Mouse (Mus musculus) embryonic facial prominence, embryonic 14.5 days (tissue): ENCODE results near the gene Gch1. TPM values are rescaled to one million over a fixed set of nuclear protein-coding genes. Genes with fewer than 3 reads are reported as not detected.

Source experiments
- ATAC-seq: fragments of 200-750 bp; cut with Nextera tagmentation; 2 replicates; pipeline ENCODE4 v1.8.0; 2017; ENCODE audit warnings: low read depth, moderate number of reproducible peaks, moderate TSS enrichment
- DNase-seq: peaks from one replicate; pipeline ENCODE4 v3.0.0-alpha.2; 2015; ENCODE audit warnings: low spot score
- H3K27ac ChIP-seq: fragments of 300-500 bp; sonication (generic); replicated peaks from 2 replicates; pipeline ENCODE4 v1.5.1; 2014; ENCODE audit warnings: low read depth, mild to moderate bottlenecking, low read length, moderate library complexity
- H3K27me3 ChIP-seq: fragments of 300-500 bp; sonication (generic); replicated peaks from 2 replicates; pipeline ENCODE4 v1.6.1; 2014; ENCODE audit warnings: low read length; ENCODE audit not compliant: control insufficient read depth, insufficient read depth
- H3K36me3 ChIP-seq: fragments of 300-500 bp; sonication (generic); 2 replicates; pipeline ENCODE4 v1.6.1; 2014; ENCODE audit warnings: low read length, mixed read lengths; ENCODE audit not compliant: control insufficient read depth, insufficient read depth
- H3K4me1 ChIP-seq: fragments of 300-500 bp; sonication (generic); 2 replicates; pipeline ENCODE4 v1.6.1; 2014; ENCODE audit warnings: antibody characterized with exemption, low read length; ENCODE audit not compliant: control insufficient read depth, insufficient read depth
- H3K4me2 ChIP-seq: fragments of 300-500 bp; sonication (generic); 2 replicates; pipeline ENCODE4 v1.6.1; 2014; ENCODE audit warnings: low read depth, mild to moderate bottlenecking, low read length, moderate library complexity, mixed read lengths
- H3K4me3 ChIP-seq: fragments of 300-500 bp; sonication (generic); 2 replicates; pipeline ENCODE4 v1.5.1; 2014; ENCODE audit warnings: low read depth, mild to moderate bottlenecking, low read length
- H3K9ac ChIP-seq: fragments of 300-500 bp; sonication (generic); 2 replicates; pipeline ENCODE4 v1.6.1; 2014; ENCODE audit warnings: low read depth, mild to moderate bottlenecking, low read length, moderate library complexity, mixed read lengths
- H3K9me3 ChIP-seq: fragments of 300-500 bp; sonication (generic); 2 replicates; pipeline ENCODE4 v1.6.1; 2016; ENCODE audit warnings: low read length; ENCODE audit not compliant: control insufficient read depth
- WGBS: fragments of 180-500 bp; shearing (Covaris S2); extraction: QIAGEN DNeasy Blood & Tissue Kit; methylation state at CpG from one replicate; pipeline ENCODE4 v1.1.7; 2014; 5-methylcytosine and 5-hydroxymethylcytosine counted together
- polyA plus RNA-seq: library from polyadenylated mRNA; unstranded; fragments of >200 nt; fragmentation: Nextera tagmentation; extraction: Ambion mirVana; gene quantifications from 2 replicates; pipeline ENCODE4 v1.2.1, GENCODE M21; 2014

Gene Gch1
- polyA plus RNA-seq, 1 experiment from 2014 or later = 2.3 TPM

DNA sequence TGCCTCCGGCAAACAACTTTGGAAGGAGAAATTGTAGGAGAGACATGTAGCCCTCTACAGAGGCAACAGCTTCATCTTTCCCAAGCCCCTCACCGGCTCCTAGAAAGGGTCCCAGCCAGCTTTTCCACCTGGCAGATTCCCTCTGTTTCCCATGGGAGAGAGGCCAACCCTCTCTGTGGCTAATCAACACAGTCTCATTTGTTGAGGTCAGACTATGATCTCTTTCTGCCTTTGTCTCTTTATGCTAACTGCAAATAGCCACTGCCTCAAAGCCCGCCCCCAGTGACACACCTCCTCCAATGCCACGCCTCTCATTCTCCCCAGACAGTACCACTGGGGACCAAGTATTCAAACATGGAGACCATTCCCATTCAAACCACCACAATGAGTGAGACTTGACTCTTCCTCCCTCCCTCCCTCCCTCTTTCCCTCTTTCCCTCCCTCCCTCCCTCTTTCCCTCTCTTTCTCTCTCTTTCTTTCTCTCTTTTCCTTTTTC, 20.5 kb upstream of the Gch1 start:
- H3K36me3 ChIP-seq = no peaks in the 10 kb centered on the region
- H3K9ac ChIP-seq = no peak overlapping the region
- ATAC-seq (no peak), DNase-seq (no peak)
- H3K27me3 ChIP-seq = no peaks in the 10 kb centered on the region
- WGBS = 79% methylated on average over 4 of the region's 4 CpGs
- no peak overlapping the region for H3K4me2 ChIP-seq
- no peaks in the 10 kb centered on the region for H3K4me1 ChIP-seq
- H3K9me3 ChIP-seq = no peaks in the 10 kb centered on the region
- no peak overlapping the region for H3K4me3 ChIP-seq
- H3K27ac ChIP-seq = no peak overlapping the region

DNA sequence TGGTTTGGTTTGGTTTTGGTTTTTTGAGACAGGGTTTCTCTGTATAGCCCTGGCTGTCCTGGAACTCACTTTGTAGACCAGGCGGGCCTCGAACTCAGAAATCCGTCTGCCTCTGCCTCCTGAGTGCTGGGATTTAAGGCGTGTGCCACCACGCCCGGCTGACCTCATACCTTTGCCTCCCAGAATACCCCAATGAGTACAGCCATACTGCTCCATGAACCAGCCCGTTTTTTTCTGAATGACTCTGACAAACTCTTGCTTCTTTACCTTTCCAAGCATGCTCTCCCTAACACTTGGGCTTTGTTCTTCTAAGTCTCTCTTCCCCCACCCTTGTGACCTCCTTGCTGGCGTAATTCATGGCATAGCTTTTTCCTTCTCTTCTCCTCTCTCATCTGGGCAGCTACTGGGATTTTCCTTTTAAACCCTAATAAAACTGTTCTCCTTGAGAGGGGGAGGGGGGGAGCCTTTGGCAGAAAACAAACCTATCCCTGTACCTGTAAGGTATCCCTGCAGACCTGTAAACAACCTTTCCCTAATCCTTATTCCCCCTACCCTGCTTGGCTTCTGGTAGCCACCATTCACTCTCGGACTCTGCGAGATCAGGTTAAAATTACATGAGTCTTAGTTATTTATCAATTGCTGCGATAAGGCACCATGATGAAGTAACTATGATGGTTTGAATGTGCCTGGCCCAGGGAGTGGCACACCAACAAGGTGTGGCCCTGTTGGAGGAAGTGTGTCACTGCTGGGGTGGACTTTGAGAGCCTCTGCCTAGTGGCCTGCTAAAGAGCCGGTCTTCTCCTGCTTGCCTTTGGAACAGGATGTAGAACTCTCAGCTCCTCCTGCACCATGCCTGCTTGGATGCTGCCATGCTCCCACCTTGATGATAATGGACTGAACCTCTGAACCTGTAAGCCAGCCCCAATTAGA, 19.6 kb upstream of the Gch1 start:
- WGBS = 86% methylated on average over 12 of the region's 12 CpGs
- Histone ChIP-seq H3K4me2 (no peak overlapping the region), H3K27me3 (no peaks in the 10 kb centered on the region), H3K4me3 (no peak overlapping the region), H3K9ac (no peak overlapping the region), H3K36me3 (no peaks in the 10 kb centered on the region), H3K27ac (no peak overlapping the region), H3K9me3 (no peaks in the 10 kb centered on the region), H3K4me1 (no peaks in the 10 kb centered on the region)
- DNase-seq = no peak
- ATAC-seq = no peak

DNA sequence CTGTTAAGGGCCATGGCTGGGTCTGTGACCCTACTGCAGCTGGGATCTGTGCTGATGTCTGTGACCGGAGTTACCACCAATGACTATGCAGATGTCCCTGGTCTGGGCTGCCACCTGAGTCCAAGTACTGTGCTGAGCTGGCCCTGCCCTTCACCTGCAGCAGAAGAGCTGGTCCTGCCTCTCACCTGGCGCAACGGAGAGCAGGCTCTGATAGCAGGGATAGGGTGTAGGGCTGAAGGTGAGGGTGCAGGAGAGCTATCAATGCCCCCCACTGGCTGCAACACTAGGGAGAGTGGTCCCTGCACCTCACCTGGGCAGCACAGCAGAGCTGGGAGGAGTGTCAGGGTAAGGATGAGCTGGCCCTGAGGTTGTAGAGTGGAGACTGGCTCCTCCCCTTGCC, 17.4 kb upstream of the Gch1 start:
- DNase-seq (no peak), ATAC-seq (no peak)
- no peaks in the 10 kb centered on the region for H3K27me3 ChIP-seq
- WGBS = 86% methylated on average over 3 of the region's 3 CpGs
- no peak overlapping the region for H3K9ac ChIP-seq
- H3K36me3 ChIP-seq = no peaks in the 10 kb centered on the region
- no peaks in the 10 kb centered on the region for H3K9me3 ChIP-seq
- no peak overlapping the region for H3K27ac ChIP-seq
- no peak overlapping the region for H3K4me2 ChIP-seq
- no peak overlapping the region for H3K4me3 ChIP-seq
- H3K4me1 ChIP-seq = no peaks in the 10 kb centered on the region

DNA sequence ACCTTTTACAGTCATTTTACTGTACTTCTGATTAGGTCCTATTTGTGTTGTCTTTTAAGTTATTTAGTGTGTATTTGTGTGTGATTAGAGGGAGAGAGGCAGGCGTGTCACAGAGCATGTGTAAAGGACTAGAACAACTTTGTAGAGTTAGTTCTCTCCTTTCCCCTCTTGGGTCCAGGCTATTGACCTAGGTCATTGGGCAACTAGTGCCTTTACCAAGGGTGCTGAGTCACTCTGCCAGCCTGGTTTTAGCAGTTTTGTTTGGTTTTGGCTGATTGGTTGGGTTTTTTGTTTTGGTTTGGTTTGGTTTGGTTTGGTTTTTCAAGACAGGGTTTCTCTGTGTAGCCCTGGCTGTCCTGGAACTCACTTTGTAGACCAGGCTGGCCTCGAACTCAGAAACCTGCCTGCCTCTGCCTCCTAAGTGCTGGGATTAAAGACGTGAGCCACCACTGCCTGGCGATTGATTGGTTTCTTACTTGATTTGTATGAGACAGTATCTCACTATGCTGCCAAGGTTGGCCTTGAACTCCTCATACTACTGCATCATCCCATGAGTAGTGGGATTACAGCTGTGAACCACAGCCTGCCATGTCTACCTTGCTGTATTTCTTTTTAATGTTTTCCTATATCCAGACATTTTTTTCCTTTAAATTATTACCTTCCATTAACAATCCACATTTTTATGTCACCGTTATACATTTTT, 16.2 kb upstream of the Gch1 start:
- H3K27ac ChIP-seq = no peak overlapping the region
- H3K4me2 ChIP-seq = no peak overlapping the region
- H3K4me3 ChIP-seq = no peak overlapping the region
- H3K27me3 ChIP-seq = no peaks in the 10 kb centered on the region
- no peaks in the 10 kb centered on the region for H3K9me3 ChIP-seq
- no peaks in the 10 kb centered on the region for H3K36me3 ChIP-seq
- DNase-seq = no peak
- 93% methylated on average over 5 of the region's 5 CpGs for WGBS
- H3K4me1 ChIP-seq = no peaks in the 10 kb centered on the region
- ATAC-seq = no peak
- no peak overlapping the region for H3K9ac ChIP-seq

DNA sequence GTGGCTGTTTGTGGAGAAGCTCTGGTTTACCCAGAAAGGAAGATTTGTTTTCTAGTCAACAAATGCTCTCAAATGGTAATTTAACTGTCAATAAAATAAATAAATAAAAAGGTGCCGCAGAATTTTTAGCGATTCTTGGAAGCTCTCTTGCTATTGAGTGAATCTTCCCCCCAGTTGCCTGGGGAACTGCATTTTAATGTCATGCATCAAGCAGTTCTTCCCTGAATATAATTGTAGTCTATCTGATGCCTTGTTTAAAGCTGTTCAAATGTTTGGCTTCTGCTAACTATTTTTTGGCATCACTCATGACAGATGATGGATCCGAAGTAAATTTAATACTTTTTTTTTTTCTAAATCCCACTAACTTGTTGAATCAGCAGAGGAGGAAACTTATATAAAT, 8.1 kb upstream of the Gch1 start:
- Histone ChIP-seq H3K9ac (no peak overlapping the region), H3K27me3 (no peaks in the 10 kb centered on the region), H3K36me3 (no peaks in the 10 kb centered on the region), H3K4me3 (no peak overlapping the region), H3K9me3 (no peaks in the 10 kb centered on the region), H3K27ac (no peak overlapping the region), H3K4me1 (no peaks in the 10 kb centered on the region), H3K4me2 (no peak overlapping the region)
- DNase-seq (no peak), ATAC-seq (no peak)
- 76% methylated on average over 3 of the region's 3 CpGs for WGBS

DNA sequence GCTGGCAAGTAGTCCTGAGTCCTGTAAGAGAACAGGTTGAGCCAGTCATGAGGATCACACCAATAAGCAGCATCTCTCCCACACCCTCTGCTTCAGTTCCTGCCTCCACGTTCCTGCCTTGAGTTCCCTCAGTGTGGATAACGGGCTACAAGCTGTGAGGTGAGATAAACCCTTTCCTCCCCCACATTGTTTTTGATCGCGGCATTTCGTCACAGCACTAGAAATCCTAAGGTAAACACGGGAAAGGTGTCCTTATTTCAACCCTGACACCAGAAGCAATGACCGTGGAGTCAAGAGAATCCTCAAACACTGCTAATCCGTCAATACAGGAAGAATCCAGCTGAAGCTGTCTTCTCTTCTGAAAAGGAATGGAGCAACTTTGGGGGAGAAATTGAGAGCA, 7.5 kb upstream of the Gch1 start:
- H3K27ac ChIP-seq = no peak overlapping the region
- 80% methylated on average over 8 of the region's 8 CpGs for WGBS
- H3K27me3 ChIP-seq = no peaks in the 10 kb centered on the region
- H3K4me3 ChIP-seq = no peak overlapping the region
- ATAC-seq (no peak), DNase-seq (no peak)
- no peaks in the 10 kb centered on the region for H3K9me3 ChIP-seq
- no peaks in the 10 kb centered on the region for H3K4me1 ChIP-seq
- no peaks in the 10 kb centered on the region for H3K36me3 ChIP-seq
- no peak overlapping the region for H3K4me2 ChIP-seq
- no peak overlapping the region for H3K9ac ChIP-seq

DNA sequence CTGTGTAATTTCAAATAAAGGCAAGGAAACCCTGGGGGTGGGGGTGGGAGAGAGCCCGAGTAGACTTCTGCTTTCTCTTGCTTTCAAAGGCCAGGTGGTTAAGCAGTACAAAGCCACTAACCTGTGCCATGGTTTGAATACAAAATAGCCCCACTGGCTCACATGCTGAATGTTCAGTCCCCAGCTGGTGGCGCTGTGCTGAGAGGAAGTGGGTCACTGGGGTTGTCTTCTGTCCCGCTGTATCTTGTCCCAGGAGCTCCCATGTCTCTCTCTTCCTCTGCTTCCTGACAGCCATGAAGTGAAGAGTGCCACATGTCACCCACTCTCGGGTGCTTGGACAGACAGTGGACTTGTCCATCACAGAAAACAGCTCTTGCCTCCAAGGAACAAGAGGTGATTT, 4.9 kb upstream of the Gch1 start:
- WGBS = 28% methylated on average over 4 of the region's 4 CpGs
- Histone ChIP-seq H3K36me3 (no peaks in the 10 kb centered on the region), H3K4me2 (no peak overlapping the region), H3K4me1 (no peaks in the 10 kb centered on the region), H3K27ac (no peak overlapping the region), H3K9me3 (no peaks in the 10 kb centered on the region), H3K27me3 (no peaks in the 10 kb centered on the region), H3K9ac (no peak overlapping the region), H3K4me3 (no peak overlapping the region)
- ATAC-seq (no peak), DNase-seq (no peak)

DNA sequence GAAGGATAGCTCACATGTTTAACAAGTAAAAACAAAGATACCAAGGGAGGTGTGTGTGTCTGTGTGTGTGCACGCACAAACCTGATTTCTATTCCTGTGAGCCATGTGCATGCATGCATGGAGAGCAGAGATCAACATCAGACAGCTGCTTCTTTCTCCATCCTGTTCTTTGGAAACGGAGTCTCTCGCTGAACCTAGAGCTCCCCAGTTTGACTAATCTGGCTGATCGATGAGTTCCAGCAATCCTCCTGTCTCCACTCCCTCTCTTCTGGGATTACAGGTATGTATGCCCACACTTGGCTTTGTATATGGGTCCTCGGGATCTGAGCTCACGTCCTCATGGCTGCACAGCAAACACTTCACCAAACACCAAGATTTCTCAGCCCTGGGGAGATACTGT, 4.3 kb upstream of the Gch1 start:
- DNase-seq = no peak
- Histone ChIP-seq H3K4me3 (no peak overlapping the region), H3K27me3 (peaks cover 5% of the 10 kb centered on the region), H3K27ac (no peak overlapping the region), H3K4me2 (no peak overlapping the region), H3K4me1 (peaks cover 3% of the 10 kb centered on the region; the same call in 1 of the 2 replicates), H3K36me3 (no peaks in the 10 kb centered on the region), H3K9me3 (no peaks in the 10 kb centered on the region), H3K9ac (no peak overlapping the region)
- 74% methylated on average over 6 of the region's 6 CpGs for WGBS
- no peak for ATAC-seq
